Mouse (Mus musculus): ENCODE measurements at regions not wholly inside any gene's neighbourhood (a gene's known extent, or its start where the extent isn't known, plus 50 kb on each side); places are given as distances from the start of the nearest gene placed in this dataset.

GRCm38 (mm10) chr17:68999913-69000312 is 75.6 kb upstream of the Epb41l3 start:
- Histone ChIP-seq H3K4me3 (ENCODE audit: low read length) (no peak overlapping the region), H3K4me1 (ENCODE audit: insufficient read depth, low read length) (no peaks in the 10 kb centered on the region), H3K27me3 (ENCODE audit: insufficient read depth, low read length) (no peaks in the 10 kb centered on the region), H3K9ac (replicated peaks; ENCODE audit: low read length) (no peak overlapping the region), H3K9me3 (ENCODE audit: low read length) (no peaks in the 10 kb centered on the region), H3K36me3 (ENCODE audit: insufficient read depth, low read length) (no peaks in the 10 kb centered on the region), H3K27ac (no peak overlapping the region), H3K4me2 (ENCODE audit: low read depth, low read length) (no peak overlapping the region)
- ATAC-seq, result 0 out of 2 replicates have a peak, but pooled peaks have one; percentile 40
- peak; percentile 39 for DNase-seq (ENCODE audit: low spot score)
- 61% methylated on average over 3 of the region's 3 CpGs for WGBS
- no peak for TF ChIP-seq CTCF (IDR thresholded peaks at IDR 0.05; ENCODE audit: low read depth)

- WGBS, result 44% methylated on average over 7 of the region's 7 CpGs
- peak; percentile 55 for ATAC-seq
- Histone ChIP-seq H3K4me1 (ENCODE audit: insufficient read depth, low read length) (no peaks in the 10 kb centered on the region), H3K36me3 (ENCODE audit: insufficient read depth, low read length) (no peaks in the 10 kb centered on the region), H3K9me3 (ENCODE audit: low read length) (no peaks in the 10 kb centered on the region), H3K27me3 (ENCODE audit: insufficient read depth, low read length) (no peaks in the 10 kb centered on the region), H3K4me3 (ENCODE audit: low read length) (no peak overlapping the region), H3K27ac (peak overlapping the region; percentile 20; the same call in 1 of the 2 replicates), H3K4me2 (ENCODE audit: low read depth, low read length) (no peak overlapping the region), H3K9ac (replicated peaks; ENCODE audit: low read length) (no peak overlapping the region)
- no peak for TF ChIP-seq CTCF (IDR thresholded peaks at IDR 0.05; ENCODE audit: low read depth)
- DNase-seq (ENCODE audit: low spot score), result peak; percentile 62
These were observed 71.4 kb upstream of the Epb41l3 start for GRCm38 (mm10) chr17:69004051-69004450.

GRCm38 (mm10) chr17:69006272-69006671 is 69.2 kb upstream of the Epb41l3 start:
- WGBS, result 45% methylated on average over 9 of the region's 9 CpGs
- H3K27ac ChIP-seq, result no peak overlapping the region
- DNase-seq (ENCODE audit: low spot score) (no peak), ATAC-seq (no peak)
- H3K9ac ChIP-seq (replicated peaks; ENCODE audit: low read length), result no peak overlapping the region
- no peak overlapping the region for H3K4me2 ChIP-seq (ENCODE audit: low read depth, low read length)
- H3K9me3 ChIP-seq (ENCODE audit: low read length), result no peaks in the 10 kb centered on the region
- H3K4me3 ChIP-seq (ENCODE audit: low read length), result no peak overlapping the region
- H3K36me3 ChIP-seq (ENCODE audit: insufficient read depth, low read length), result no peaks in the 10 kb centered on the region
- no peak for TF ChIP-seq CTCF (IDR thresholded peaks at IDR 0.05; ENCODE audit: low read depth)
- H3K4me1 ChIP-seq (ENCODE audit: insufficient read depth, low read length), result no peaks in the 10 kb centered on the region
- H3K27me3 ChIP-seq (ENCODE audit: insufficient read depth, low read length), result no peaks in the 10 kb centered on the region
